Mouse (Mus musculus): ENCODE measurements at regions not wholly inside any gene's neighbourhood (a gene's known extent, or its start where the extent isn't known, plus 50 kb on each side); places are given as distances from the start of the nearest gene placed in this dataset.

DNA sequence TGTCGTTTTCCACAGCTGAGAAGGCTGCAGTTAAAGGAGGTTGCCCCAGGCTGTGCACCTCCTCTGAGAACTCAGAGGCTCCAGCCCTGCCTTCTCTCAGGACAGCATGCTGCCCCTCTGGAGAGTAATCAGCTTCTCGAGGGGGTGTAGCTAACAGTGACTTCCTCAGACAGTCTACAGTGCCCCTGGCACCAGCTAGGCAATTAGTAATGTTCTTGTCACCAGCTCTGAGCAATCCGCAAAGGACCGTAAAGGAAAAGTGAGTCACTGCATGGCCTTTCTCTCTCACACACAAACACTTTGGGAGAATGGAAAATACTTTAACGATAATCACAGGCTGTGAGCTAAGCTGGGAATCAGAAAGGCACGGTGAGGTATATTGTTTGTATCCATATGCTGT, 288.8 kb downstream of the Mtx2 start:
- Histone ChIP-seq H3K27me3 (peaks cover 34% of the 10 kb centered on the region), H3K4me1 (replicated peaks) (0 out of 2 replicates have a peak, but pooled peaks cover 4% of the 10 kb centered on the region), H3K4me3 (replicated peaks) (no peak overlapping the region), H3K36me3 (no peaks in the 10 kb centered on the region), H3K9me3 (no peaks in the 10 kb centered on the region), H3K9ac (replicated peaks) (no peak overlapping the region), H3K27ac (no peak overlapping the region), H3K4me2 (no peak overlapping the region)
- WGBS: 17% methylated on average over 6 of the region's 6 CpGs
- ATAC-seq (ENCODE audit: insufficient number of reproducible peaks, insufficient read depth, low FRiP score, low TSS enrichment, low read depth): no peak

GRCm38 (mm10) chr2:75118348-75118926, 292.8 kb downstream of the Mtx2 start:
- Histone ChIP-seq H3K27ac (no peak overlapping the region), H3K36me3 (no peaks in the 10 kb centered on the region), H3K4me2 (no peak overlapping the region), H3K9me3 (no peaks in the 10 kb centered on the region), H3K4me1 (replicated peaks) (0 out of 2 replicates have a peak, but pooled peaks cover 4% of the 10 kb centered on the region), H3K4me3 (replicated peaks) (no peak overlapping the region), H3K9ac (replicated peaks) (no peak overlapping the region), H3K27me3 (peaks cover 28% of the 10 kb centered on the region)
- WGBS: 65% methylated on average over 8 of the region's 8 CpGs
- ATAC-seq (ENCODE audit: insufficient number of reproducible peaks, insufficient read depth, low FRiP score, low TSS enrichment, low read depth): no peak

GRCm38 (mm10) chr2:75119599-75119998, 294.0 kb downstream of the Mtx2 start:
- no peak overlapping the region for H3K27ac ChIP-seq
- H3K4me1 ChIP-seq (replicated peaks): no peaks in the 10 kb centered on the region
- WGBS: 93% methylated on average over 9 of the region's 9 CpGs
- peaks cover 20% of the 10 kb centered on the region; the same call in 1 of the 2 replicates for H3K27me3 ChIP-seq
- H3K4me2 ChIP-seq: no peak overlapping the region
- ATAC-seq (ENCODE audit: insufficient number of reproducible peaks, insufficient read depth, low FRiP score, low TSS enrichment, low read depth): no peak
- H3K4me3 ChIP-seq (replicated peaks): no peak overlapping the region
- H3K9me3 ChIP-seq: no peaks in the 10 kb centered on the region
- no peaks in the 10 kb centered on the region for H3K36me3 ChIP-seq
- no peak overlapping the region for H3K9ac ChIP-seq (replicated peaks)

DNA sequence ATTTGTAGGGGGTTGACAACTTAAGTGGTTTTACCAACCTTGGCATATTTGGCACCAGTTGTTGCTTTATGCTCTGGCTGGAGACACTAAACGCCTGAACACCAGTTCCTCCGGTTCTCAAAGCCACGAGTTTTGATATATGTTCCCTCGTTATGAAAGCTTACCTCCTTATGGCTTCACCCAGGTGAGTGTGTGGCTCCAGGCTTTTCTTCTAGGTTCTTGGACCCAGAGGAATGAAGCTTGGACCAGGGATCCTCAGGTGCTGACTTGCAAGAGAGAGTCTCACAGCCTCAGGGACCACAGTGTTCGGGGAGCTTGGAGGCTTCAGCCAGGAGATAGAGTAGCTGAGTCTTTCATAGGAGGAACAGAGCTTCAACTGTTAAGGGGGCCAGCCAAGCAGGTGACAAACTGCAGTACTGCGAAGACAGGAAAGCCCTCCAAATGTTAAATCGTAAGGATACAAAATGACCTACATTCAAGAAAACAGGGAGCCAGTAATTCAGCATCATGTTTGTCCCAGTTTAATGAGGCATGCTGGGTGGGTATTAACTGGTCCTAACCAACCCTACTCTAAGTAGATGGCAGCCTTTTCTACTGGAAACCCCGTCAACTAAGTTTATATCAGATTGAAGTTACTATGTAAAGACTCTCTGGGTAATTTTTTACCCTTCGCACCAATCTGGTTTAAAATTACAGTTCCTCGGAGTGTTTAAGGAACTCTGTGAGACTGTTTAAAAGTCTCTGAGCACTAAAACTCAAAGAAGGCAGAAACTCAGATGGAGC, 307.9 kb downstream of the Mtx2 start:
- 44% methylated on average over 10 of the region's 10 CpGs for WGBS
- Histone ChIP-seq H3K4me2 (no peak overlapping the region), H3K4me1 (replicated peaks) (peaks cover 30% of the 10 kb centered on the region), H3K4me3 (replicated peaks) (no peak overlapping the region), H3K36me3 (no peaks in the 10 kb centered on the region), H3K9me3 (no peaks in the 10 kb centered on the region), H3K27me3 (peaks cover 68% of the 10 kb centered on the region), H3K9ac (replicated peaks) (no peak overlapping the region), H3K27ac (no peak overlapping the region)
- ATAC-seq (ENCODE audit: insufficient number of reproducible peaks, insufficient read depth, low FRiP score, low TSS enrichment, low read depth): no peak

GRCm38 (mm10) chr2:75136618-75137017, 311.0 kb downstream of the Mtx2 start:
- no peak overlapping the region for H3K9ac ChIP-seq (replicated peaks)
- no peaks in the 10 kb centered on the region for H3K36me3 ChIP-seq
- no peak for ATAC-seq (ENCODE audit: insufficient number of reproducible peaks, insufficient read depth, low FRiP score, low TSS enrichment, low read depth)
- WGBS: 6% methylated on average over 8 of the region's 8 CpGs
- no peaks in the 10 kb centered on the region for H3K9me3 ChIP-seq
- H3K4me1 ChIP-seq (replicated peaks): peaks cover 36% of the 10 kb centered on the region
- 0 out of 2 replicates have a peak overlapping the region, but pooled peaks have one; percentile 34 for H3K4me3 ChIP-seq (replicated peaks)
- peak overlapping the region; percentile 67; the same call in 1 of the 2 replicates for H3K4me2 ChIP-seq
- no peak overlapping the region for H3K27ac ChIP-seq
- H3K27me3 ChIP-seq: peaks cover 72% of the 10 kb centered on the region

DNA sequence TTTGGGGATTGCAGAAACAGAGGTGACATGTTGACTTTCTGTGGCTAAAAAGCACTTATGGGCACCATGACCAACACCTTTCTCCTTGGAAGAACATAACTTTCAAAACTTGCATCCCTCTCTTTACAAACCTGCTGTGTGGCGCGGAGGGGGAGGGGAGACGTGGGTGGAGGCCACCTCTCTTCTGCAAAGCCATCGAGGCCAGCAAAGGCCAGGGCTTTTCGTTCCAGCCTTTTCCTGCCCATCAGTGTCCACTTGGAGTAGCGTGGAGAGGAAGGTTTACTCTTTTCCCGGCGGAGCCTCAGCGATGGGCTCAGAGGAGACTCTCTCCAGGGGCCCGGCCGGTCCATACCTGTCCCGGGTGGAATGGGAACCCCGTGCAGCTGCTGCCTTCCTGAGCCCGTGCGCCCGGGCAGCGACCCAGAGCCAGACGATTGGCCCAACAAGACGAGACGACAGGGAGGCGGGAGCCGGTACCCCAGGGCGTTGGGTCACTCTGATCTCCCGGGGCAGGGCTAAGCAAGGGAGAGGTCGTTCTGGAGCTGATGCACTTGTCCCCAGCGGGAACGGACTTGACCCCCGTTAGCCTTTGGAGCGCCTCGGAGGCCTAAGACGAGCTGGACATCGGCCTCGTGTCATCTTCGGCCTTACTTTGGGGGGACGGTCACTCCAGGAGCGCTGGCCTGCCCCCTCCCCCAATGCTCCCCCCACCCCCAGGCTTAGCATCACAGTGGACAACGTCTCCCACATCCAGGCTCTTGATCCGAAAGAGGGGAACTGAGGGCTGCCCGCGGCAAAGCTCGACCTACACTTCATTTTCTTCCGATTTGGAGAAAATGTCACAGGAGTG, 311.8 kb downstream of the Mtx2 start:
- WGBS: under 1% methylated on average over 42 of the region's 42 CpGs

GRCm38 (mm10) chr2:75137983-75138745, 312.6 kb downstream of the Mtx2 start:
- Histone ChIP-seq H3K4me2 (peak overlapping the region; percentile 67), H3K27ac (no peak overlapping the region), H3K36me3 (no peaks in the 10 kb centered on the region), H3K9ac (replicated peaks) (peak overlapping the region; percentile 34; the same call in 1 of the 2 replicates), H3K4me1 (replicated peaks) (peaks cover 36% of the 10 kb centered on the region), H3K4me3 (replicated peaks) (peak overlapping the region; percentile 34), H3K9me3 (no peaks in the 10 kb centered on the region), H3K27me3 (peaks cover 76% of the 10 kb centered on the region)
- 2% methylated on average over 29 of the region's 29 CpGs for WGBS
- ATAC-seq (ENCODE audit: insufficient number of reproducible peaks, insufficient read depth, low FRiP score, low TSS enrichment, low read depth): peak; percentile 56; the same call in 1 of the 2 replicates

More for the DNA sequence above, 311.8 kb downstream of the Mtx2 start:
- no peaks in the 10 kb centered on the region for H3K36me3 ChIP-seq
- peak overlapping the region; percentile 67 for H3K4me2 ChIP-seq
- H3K9me3 ChIP-seq: no peaks in the 10 kb centered on the region
- ATAC-seq (ENCODE audit: insufficient number of reproducible peaks, insufficient read depth, low FRiP score, low TSS enrichment, low read depth): peak; percentile 53
- peaks cover 72% of the 10 kb centered on the region for H3K27me3 ChIP-seq
- H3K9ac ChIP-seq (replicated peaks): peak overlapping the region; percentile 34; the same call in 1 of the 2 replicates
- H3K27ac ChIP-seq: no peak overlapping the region
- H3K4me1 ChIP-seq (replicated peaks): peaks cover 36% of the 10 kb centered on the region
- H3K4me3 ChIP-seq (replicated peaks): peak overlapping the region; percentile 34

- peak overlapping the region; percentile 5; the same call in 1 of the 2 replicates for H3K4me3 ChIP-seq (replicated peaks)
- 0 out of 2 replicates have a peak, but pooled peaks have one; percentile 15 for ATAC-seq (ENCODE audit: insufficient number of reproducible peaks, insufficient read depth, low FRiP score, low TSS enrichment, low read depth)
- no peaks in the 10 kb centered on the region for H3K36me3 ChIP-seq
- H3K27ac ChIP-seq: no peak overlapping the region
- no peaks in the 10 kb centered on the region for H3K9me3 ChIP-seq
- WGBS: 6% methylated on average over 9 of the region's 9 CpGs
- peak overlapping the region; percentile 33; the same call in 1 of the 2 replicates for H3K4me2 ChIP-seq
- peaks cover 32% of the 10 kb centered on the region for H3K4me1 ChIP-seq (replicated peaks)
- no peak overlapping the region for H3K9ac ChIP-seq (replicated peaks)
- peaks cover 76% of the 10 kb centered on the region for H3K27me3 ChIP-seq
Measured at GRCm38 (mm10) chr2:75138746-75139060, 313.1 kb downstream of the Mtx2 start.

DNA sequence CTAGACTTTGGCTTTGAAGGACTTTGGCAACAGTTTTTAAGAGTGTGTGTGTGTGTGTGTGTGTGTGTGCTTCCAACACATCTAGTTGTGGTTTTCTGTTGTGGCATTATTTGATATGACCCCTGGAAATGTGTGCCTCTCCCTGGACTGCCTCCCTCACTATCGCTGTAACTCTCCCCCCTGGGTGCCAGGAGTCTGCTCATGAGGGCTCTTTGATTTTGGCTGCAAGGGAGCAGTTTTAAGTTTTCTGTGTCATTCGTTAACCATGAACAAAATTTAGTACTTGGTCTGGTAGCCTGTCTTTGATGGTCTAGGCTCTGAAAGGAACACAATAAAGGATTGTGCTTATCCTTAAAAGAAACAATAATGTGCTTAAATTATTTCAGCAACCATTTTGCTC, 313.9 kb downstream of the Mtx2 start:
- H3K27me3 ChIP-seq: peaks cover 76% of the 10 kb centered on the region
- H3K9ac ChIP-seq (replicated peaks): no peak overlapping the region
- H3K9me3 ChIP-seq: no peaks in the 10 kb centered on the region
- no peak overlapping the region for H3K27ac ChIP-seq
- no peaks in the 10 kb centered on the region for H3K36me3 ChIP-seq
- peaks cover 28% of the 10 kb centered on the region for H3K4me1 ChIP-seq (replicated peaks)
- H3K4me3 ChIP-seq (replicated peaks): no peak overlapping the region
- no peak overlapping the region for H3K4me2 ChIP-seq
- ATAC-seq (ENCODE audit: insufficient number of reproducible peaks, insufficient read depth, low FRiP score, low TSS enrichment, low read depth): no peak
- 15% methylated on average over 2 of the region's 2 CpGs for WGBS

DNA sequence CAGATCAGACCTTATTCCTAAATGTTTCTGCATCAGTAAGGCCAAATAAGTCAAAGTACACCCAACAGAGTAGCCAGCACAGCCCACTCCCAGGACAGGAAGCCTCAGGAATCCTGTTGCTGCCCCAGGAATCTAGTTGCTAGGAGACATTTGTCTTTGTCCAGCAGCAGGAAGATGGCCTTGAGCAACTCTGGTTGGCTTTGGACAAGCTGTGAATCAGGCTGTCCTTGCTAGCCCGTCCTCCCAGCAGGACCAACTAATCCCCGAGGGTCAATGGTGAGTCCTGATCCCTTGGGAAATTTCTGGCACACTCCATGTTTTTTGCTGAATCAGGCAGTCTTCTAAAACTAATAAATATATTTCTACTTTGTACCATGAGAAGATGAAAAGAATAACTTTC, 317.1 kb downstream of the Mtx2 start:
- WGBS: 19% methylated on average over 2 of the region's 2 CpGs
- no peak overlapping the region for H3K27ac ChIP-seq
- peaks cover 25% of the 10 kb centered on the region for H3K4me1 ChIP-seq (replicated peaks)
- H3K36me3 ChIP-seq: no peaks in the 10 kb centered on the region
- H3K27me3 ChIP-seq: peaks cover 82% of the 10 kb centered on the region
- H3K9ac ChIP-seq (replicated peaks): no peak overlapping the region
- no peak overlapping the region for H3K4me3 ChIP-seq (replicated peaks)
- no peak for ATAC-seq (ENCODE audit: insufficient number of reproducible peaks, insufficient read depth, low FRiP score, low TSS enrichment, low read depth)
- no peaks in the 10 kb centered on the region for H3K9me3 ChIP-seq
- H3K4me2 ChIP-seq: no peak overlapping the region

Data from limb, embryonic 12.5 days (tissue).